Mouse (Mus musculus) heart, embryonic 11.5 days (tissue): Measurements from ENCODE around the gene Casp9. TPM values are rescaled to one million over a fixed set of nuclear protein-coding genes. Genes with fewer than 3 reads are reported as not detected.

ENCODE experiments used
- ATAC-seq: fragments of 200-750 bp; cut with Nextera tagmentation; replicated peaks from 2 replicates; pipeline ENCODE4 v1.8.0; 2017; ENCODE audit warnings: moderate library complexity; ENCODE audit not compliant: insufficient number of reproducible peaks, low FRiP score, low TSS enrichment
- H3K27ac ChIP-seq: fragments of 300-500 bp; sonication (generic); 2 replicates; pipeline ENCODE4 v1.5.1; 2014; ENCODE audit warnings: mild to moderate bottlenecking, low read depth, low read length
- H3K27me3 ChIP-seq: fragments of 300-500 bp; sonication (generic); 2 replicates; pipeline ENCODE4 v1.6.1; 2014; ENCODE audit warnings: mild to moderate bottlenecking, low read length, mixed read lengths; ENCODE audit not compliant: control insufficient read depth, insufficient read depth
- H3K36me3 ChIP-seq: fragments of 300-500 bp; sonication (generic); 2 replicates; pipeline ENCODE4 v1.6.1; 2014; ENCODE audit warnings: mild to moderate bottlenecking, low read length, moderate library complexity, mixed read lengths; ENCODE audit not compliant: control insufficient read depth, insufficient read depth
- H3K4me1 ChIP-seq: fragments of 300-500 bp; sonication (generic); 2 replicates; pipeline ENCODE4 v1.6.1; 2014; ENCODE audit warnings: low read length; ENCODE audit not compliant: control insufficient read depth, insufficient read depth
- H3K4me2 ChIP-seq: fragments of 300-500 bp; sonication (generic); 2 replicates; pipeline ENCODE4 v1.6.1; 2014; ENCODE audit warnings: mild to moderate bottlenecking, moderate library complexity
- H3K4me3 ChIP-seq: fragments of 300-500 bp; sonication (generic); 2 replicates; pipeline ENCODE4 v1.5.1; 2014; ENCODE audit warnings: low read depth, low read length
- H3K9ac ChIP-seq: fragments of 300-500 bp; sonication (generic); 2 replicates; pipeline ENCODE4 v1.6.1; 2014; ENCODE audit warnings: mild to moderate bottlenecking, low read depth, low read length, moderate library complexity
- H3K9me3 ChIP-seq: fragments of 300-500 bp; sonication (generic); replicated peaks from 2 replicates; pipeline ENCODE4 v1.6.1; 2016; ENCODE audit warnings: low read length; ENCODE audit not compliant: control insufficient read depth
- WGBS: fragments of 180-500 bp; shearing (Covaris S2); extraction: QIAGEN DNeasy Blood & Tissue Kit; methylation state at CpG from one replicate; pipeline ENCODE4 v1.1.7; 2014; ENCODE audit not compliant: insufficient replicate concordance; 5-methylcytosine and 5-hydroxymethylcytosine counted together
- polyA plus RNA-seq: library from polyadenylated mRNA; unstranded; fragments of >200 nt; fragmentation: Nextera tagmentation; extraction: Ambion mirVana; gene quantifications from 2 replicates; pipeline ENCODE4 v1.2.1, GENCODE M21; 2014

Casp9 gene
- polyA plus RNA-seq, 1 experiment from 2014 or later, result 15.4 TPM

GRCm38 (mm10) chr4:141757124-141757523 is 36.3 kb upstream of the Casp9 start:
- Histone ChIP-seq H3K4me1 (peaks cover under 1% of the 10 kb centered on the region; the same call in 1 of the 2 replicates), H3K36me3 (0 out of 2 replicates have a peak, but pooled peaks cover 2% of the 10 kb centered on the region), H3K27ac (no peak overlapping the region), H3K9me3 (no peaks in the 10 kb centered on the region), H3K4me3 (no peak overlapping the region), H3K27me3 (no peaks in the 10 kb centered on the region), H3K9ac (no peak overlapping the region), H3K4me2 (no peak overlapping the region)
- no peak for ATAC-seq
- 90% methylated on average over 3 of the region's 3 CpGs for WGBS

DNA sequence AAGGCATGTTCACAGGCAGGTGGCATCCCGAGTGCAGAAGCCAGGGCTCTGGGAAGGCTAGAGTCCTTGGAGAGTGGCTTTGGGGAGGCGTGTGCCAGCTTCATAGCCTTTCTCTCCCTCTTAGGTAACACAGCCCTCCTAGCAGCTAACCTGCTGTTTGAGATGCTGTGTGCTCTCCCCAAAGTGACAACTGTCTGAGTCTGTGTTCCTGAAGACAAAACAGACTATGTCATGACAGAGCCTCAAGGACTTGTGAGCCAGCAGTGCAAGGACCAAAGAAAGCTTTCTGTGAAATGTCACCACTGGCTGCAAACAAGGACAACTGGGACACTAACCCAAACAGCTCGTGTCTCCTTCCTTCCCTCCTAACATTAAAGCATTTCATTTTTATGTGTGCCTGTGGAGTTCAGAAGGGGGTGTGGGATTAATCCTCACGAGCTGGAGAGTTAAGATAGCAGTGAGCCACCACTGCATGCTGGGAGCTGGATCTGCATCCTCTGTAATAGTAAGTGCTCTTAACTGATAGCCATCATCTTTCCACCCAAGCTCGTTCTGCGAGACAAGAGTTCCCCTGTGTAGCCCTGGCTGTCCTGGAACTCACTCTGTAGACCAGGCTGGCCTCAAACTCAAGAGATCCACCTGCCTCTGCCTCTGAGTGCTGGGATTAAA is 34.4 kb upstream of the Casp9 start:
- H3K27ac ChIP-seq, result no peak overlapping the region
- no peak overlapping the region for H3K4me2 ChIP-seq
- H3K9me3 ChIP-seq, result no peaks in the 10 kb centered on the region
- 46% methylated on average over 6 of the region's 6 CpGs for WGBS
- peak overlapping the region; percentile 28; the same call in 1 of the 2 replicates for H3K9ac ChIP-seq
- H3K27me3 ChIP-seq, result no peaks in the 10 kb centered on the region
- no peaks in the 10 kb centered on the region for H3K4me1 ChIP-seq
- ATAC-seq, result no peak
- H3K36me3 ChIP-seq, result peaks cover 11% of the 10 kb centered on the region
- no peak overlapping the region for H3K4me3 ChIP-seq

- no peak overlapping the region for H3K9ac ChIP-seq
Measured at GRCm38 (mm10) chr4:141760942-141761341, 32.5 kb upstream of the Casp9 start.

DNA sequence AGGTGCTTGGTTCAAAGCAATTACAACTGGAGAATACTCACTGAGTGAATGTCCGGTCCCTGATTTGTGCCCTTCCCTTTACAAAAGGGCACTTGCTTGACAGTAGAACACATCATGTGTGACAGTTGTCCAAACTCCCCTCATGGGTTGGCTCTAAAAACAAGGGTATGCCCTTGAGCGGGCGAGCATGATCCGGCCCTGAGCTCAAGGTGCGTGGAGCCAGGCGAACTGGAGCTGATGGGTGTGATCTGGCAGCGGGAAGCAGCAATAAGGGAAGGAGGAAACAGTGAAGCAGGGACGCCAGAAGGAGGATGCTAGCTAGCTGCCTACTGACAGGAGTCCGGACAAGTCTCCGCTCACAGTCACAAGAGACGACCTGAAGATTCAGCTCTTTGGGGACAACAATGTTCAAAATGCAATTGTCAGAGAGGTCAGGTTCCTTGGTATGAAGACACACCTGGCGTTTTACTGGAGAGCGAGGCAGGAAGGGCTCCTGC is 31.3 kb upstream of the Casp9 start:
- WGBS, result 91% methylated on average over 13 of the region's 13 CpGs
- Histone ChIP-seq H3K9ac (no peak overlapping the region), H3K4me2 (no peak overlapping the region), H3K4me3 (no peak overlapping the region), H3K4me1 (peaks cover 11% of the 10 kb centered on the region), H3K9me3 (no peaks in the 10 kb centered on the region), H3K27ac (no peak overlapping the region), H3K27me3 (no peaks in the 10 kb centered on the region), H3K36me3 (peaks cover 15% of the 10 kb centered on the region)
- no peak for ATAC-seq

More at GRCm38 (mm10) chr4:141760942-141761341, 32.5 kb upstream of the Casp9 start:
- peaks cover 15% of the 10 kb centered on the region for H3K36me3 ChIP-seq
- no peak overlapping the region for H3K4me3 ChIP-seq
- H3K4me1 ChIP-seq, result no peaks in the 10 kb centered on the region
- no peak for ATAC-seq
- H3K4me2 ChIP-seq, result no peak overlapping the region
- no peak overlapping the region for H3K27ac ChIP-seq
- WGBS, result 78% methylated on average over 4 of the region's 4 CpGs
- H3K27me3 ChIP-seq, result no peaks in the 10 kb centered on the region
- H3K9me3 ChIP-seq, result no peaks in the 10 kb centered on the region

DNA sequence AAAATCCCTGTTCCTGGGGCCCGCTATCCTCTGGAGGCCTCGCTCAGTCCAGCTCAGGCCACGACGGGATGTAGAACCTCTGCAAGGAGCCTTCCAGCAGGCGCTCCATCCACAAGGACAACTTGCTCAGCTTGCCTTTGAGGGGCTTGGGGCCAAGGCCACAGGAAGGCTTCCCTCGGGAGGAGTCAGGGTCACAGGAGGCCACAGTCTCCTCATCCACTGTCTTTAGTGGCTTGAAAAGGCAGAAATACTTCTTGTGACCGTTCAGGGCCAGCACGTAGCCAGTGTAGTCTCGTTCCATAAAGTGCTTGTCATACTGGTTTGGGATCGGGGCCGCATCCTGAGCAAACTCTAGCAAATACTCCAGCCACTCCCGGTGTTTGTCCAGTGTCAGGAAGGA is 29.9 kb upstream of the Casp9 start:
- no peak for ATAC-seq
- peaks cover 15% of the 10 kb centered on the region for H3K36me3 ChIP-seq
- H3K9ac ChIP-seq, result no peak overlapping the region
- no peaks in the 10 kb centered on the region for H3K27me3 ChIP-seq
- no peak overlapping the region for H3K4me2 ChIP-seq
- H3K9me3 ChIP-seq, result no peaks in the 10 kb centered on the region
- no peak overlapping the region for H3K27ac ChIP-seq
- H3K4me3 ChIP-seq, result no peak overlapping the region
- H3K4me1 ChIP-seq, result peaks cover 16% of the 10 kb centered on the region
- WGBS, result 89% methylated on average over 12 of the region's 12 CpGs

- Histone ChIP-seq H3K4me1 (peaks cover 16% of the 10 kb centered on the region), H3K4me2 (no peak overlapping the region), H3K9me3 (no peaks in the 10 kb centered on the region), H3K36me3 (peaks cover 20% of the 10 kb centered on the region), H3K27me3 (no peaks in the 10 kb centered on the region), H3K27ac (no peak overlapping the region), H3K9ac (no peak overlapping the region), H3K4me3 (no peak overlapping the region)
- WGBS, result 92% methylated on average over 3 of the region's 3 CpGs
- no peak for ATAC-seq
Measured at GRCm38 (mm10) chr4:141765008-141765407, 28.4 kb upstream of the Casp9 start.

DNA sequence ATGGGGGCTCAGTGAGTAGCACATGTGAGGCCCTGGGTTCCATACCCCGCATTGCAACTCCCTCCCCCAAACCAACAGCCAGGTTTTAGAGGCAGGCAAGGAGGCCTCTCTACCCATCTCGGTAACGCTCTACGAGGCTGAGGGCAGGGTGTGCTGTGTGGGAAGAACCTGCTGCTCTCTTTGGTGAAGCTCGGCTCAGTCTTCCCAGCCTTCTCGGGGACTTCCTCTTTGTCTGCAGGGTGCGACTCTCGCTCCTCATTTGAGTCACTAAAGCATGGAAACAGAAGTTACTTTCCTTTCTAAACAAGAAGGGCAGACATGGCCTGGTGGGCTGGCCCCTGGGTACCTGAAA is 27.1 kb upstream of the Casp9 start:
- Histone ChIP-seq H3K27me3 (no peaks in the 10 kb centered on the region), H3K36me3 (peaks cover 26% of the 10 kb centered on the region), H3K9ac (no peak overlapping the region), H3K4me2 (peak overlapping the region; percentile 40; the same call in 1 of the 2 replicates), H3K9me3 (no peaks in the 10 kb centered on the region), H3K4me1 (peaks cover 19% of the 10 kb centered on the region), H3K27ac (peak overlapping the region; percentile 92), H3K4me3 (no peak overlapping the region)
- WGBS, result 85% methylated on average over 8 of the region's 8 CpGs
- ATAC-seq, result no peak

DNA sequence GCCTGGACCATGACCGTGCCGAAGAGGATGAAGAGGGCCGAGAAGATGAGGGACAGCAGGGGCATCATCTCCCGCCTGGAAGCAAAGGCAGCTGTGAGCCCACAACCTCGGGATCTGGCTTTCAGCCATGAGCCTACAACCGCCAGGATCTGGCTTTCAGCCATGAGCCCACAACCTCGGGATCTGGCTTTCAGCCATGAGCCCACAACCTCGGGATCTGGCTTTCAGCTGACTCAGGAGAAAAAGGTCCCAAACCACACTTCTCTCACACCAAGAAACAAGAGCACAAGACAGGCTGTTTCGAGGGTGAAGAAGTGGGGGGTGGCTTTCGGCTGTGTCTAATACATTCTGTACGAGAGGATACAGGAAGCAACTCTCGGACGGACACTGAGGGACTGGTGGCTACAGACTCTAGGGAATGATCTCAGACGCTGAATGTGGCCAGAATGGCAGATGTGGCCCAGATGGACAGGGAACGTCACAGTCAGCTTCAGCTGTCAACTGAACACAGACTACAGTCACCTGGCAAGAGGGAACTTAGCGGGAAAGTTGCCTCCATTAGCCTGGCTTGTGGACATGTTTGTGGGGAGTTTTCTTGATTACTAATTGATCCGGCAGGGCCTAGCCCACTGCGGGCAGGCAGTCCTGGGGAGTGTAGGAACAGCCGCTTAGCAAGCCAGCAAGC is 26.6 kb upstream of the Casp9 start:
- H3K4me3 ChIP-seq, result no peak overlapping the region

More for the DNA sequence above, 26.6 kb upstream of the Casp9 start:
- peaks cover 19% of the 10 kb centered on the region for H3K4me1 ChIP-seq
- no peak overlapping the region for H3K9ac ChIP-seq
- 55% methylated on average over 19 of the region's 19 CpGs for WGBS
- peaks cover 23% of the 10 kb centered on the region for H3K36me3 ChIP-seq
- H3K27ac ChIP-seq, result peak overlapping the region; percentile 92
- ATAC-seq, result 0 out of 2 replicates have a peak, but pooled peaks have one; percentile 19
- no peaks in the 10 kb centered on the region for H3K9me3 ChIP-seq
- H3K4me2 ChIP-seq, result peak overlapping the region; percentile 40
- no peaks in the 10 kb centered on the region for H3K27me3 ChIP-seq
